Mouse (Mus musculus) olfactory bulb, adult 2 months (tissue): ENCODE measurements around the gene Tbc1d1.

Source experiments
- CTCF ChIP-seq: fragments of 200-500 bp; IDR thresholded peaks from 2 replicates; pipeline ENCODE4 v1.5.1; 2012; ENCODE audit warnings: low read depth, mild to moderate bottlenecking, low read length, moderate library complexity; ENCODE audit not compliant: insufficient read depth
- POLR2A ChIP-seq: fragments of 200-500 bp; IDR thresholded peaks from 2 replicates; pipeline ENCODE4 v1.6.1; 2012; ENCODE audit warnings: mild to moderate bottlenecking, low read depth, low read length, moderate library complexity; ENCODE audit not compliant: insufficient read depth

DNA sequence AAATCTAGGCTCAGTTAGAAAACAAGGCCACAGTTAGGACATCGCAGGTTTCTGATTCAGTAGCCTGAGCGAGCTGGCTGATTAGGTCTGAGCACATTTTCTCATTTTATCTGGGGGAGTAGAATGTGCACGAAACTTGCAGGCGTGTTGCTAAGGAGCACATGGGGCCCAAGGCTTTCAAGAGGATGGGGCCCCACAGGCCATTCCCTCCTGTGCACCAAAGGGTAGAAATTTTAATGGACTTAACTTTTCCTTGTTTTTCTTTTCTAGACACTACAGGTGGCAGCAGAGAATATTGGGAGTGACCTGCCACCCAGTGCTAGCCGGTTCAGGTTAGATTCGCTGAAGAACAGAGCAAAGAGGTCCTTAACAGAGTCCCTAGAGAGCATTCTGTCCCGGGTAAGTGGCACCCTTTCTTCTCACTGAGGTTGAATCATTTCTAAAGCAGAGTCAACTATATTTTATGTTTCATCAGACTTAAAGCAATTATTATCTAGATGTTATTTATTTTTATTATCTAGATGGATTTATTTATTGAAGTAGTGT lies 121.6 kb downstream of the Tbc1d1 start:
- no peak for TF ChIP-seq CTCF
- no peak for TF ChIP-seq POLR2A
